Mouse (Mus musculus) olfactory bulb, adult 2 months (tissue): ENCODE data around the gene Tspan33.

Source experiments
- CTCF ChIP-seq: fragments of 200-500 bp; IDR thresholded peaks from 2 replicates; pipeline ENCODE4 v1.5.1; 2012; ENCODE audit warnings: low read depth, mild to moderate bottlenecking, low read length, moderate library complexity; ENCODE audit not compliant: insufficient read depth
- POLR2A ChIP-seq: fragments of 200-500 bp; IDR thresholded peaks from 2 replicates; pipeline ENCODE4 v1.6.1; 2012; ENCODE audit warnings: mild to moderate bottlenecking, low read depth, low read length, moderate library complexity; ENCODE audit not compliant: insufficient read depth

DNA sequence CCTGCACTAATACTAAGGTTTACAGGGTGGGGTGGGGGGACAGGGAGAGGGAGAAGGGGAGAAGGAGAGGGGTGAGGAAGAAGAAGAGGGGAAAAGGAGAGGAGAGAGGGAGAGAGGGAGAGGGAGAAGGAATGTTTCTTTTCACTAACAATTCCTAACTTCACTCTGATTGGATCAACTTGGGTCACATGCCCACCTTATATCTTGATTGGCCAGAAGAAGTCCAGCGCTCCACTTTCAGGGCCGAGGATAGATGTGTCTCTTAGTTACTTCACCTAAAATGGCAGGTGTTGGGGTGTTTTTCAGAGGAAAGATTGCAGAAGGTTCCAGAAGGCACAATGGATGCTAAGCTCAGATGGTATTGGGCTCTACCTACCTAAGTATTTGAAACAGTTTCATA, 20.3 kb upstream of the Tspan33 start:
- TF ChIP-seq CTCF (no peak), POLR2A (no peak)
